ENCODE assay signal across 7 mouse cellular contexts in the genomic region with DNA sequence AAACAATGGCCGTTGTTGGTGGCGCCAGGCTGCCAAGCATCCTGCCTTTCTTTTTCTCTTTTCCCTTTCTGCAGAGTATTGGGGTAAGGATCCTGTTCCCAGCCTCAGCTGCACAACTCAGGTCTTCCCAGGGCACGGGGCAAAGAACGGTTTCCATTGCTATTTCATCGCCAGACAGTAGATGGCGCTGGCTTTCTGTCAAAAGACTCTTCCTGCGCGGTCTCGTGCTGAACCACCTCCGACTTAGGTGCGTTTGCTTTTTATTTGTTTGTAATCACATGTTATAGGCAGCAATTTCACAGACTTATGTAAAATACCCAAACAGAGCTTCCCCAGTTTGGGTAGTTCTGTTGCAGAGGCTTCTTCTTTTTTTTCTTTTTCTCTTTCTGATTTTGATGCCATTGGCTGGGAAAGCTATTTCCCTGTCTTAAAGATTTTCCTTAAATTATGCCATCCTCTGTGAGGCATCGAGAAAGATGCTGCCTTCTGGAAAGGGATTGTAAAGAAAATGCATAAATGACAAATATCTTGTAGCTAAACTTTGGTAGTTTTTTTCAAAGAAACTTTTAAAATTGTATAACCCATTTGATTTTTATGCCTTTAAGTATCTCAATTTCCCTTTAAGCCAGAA.
A peak's percentile ranks its signal among the peaks of the same experiment; 100 is the strongest.
DNase-seq lines count a peak whose midpoint lies in the region; ATAC-seq and TF ChIP-seq lines count a peak whose summit lies in the region.

No protein-coding gene starts in this region.

- H3K27ac ChIP-seq in cerebellum, adult 2 months (ENCODE audit: insufficient read depth, low read length), result no peak overlapping the region
- H3K27ac ChIP-seq in hindbrain, embryonic 13.5 days, result no peak overlapping the region

- ATAC-seq in frontal cortex, adult (ENCODE audit: low TSS enrichment), result peak; percentile 92
- peak; percentile 73 for ATAC-seq in hindbrain, embryonic 13.5 days (ENCODE audit: low FRiP score)

- peak; percentile 96 for TF ChIP-seq CTCF in cerebellum, adult 2 months (IDR thresholded peaks at IDR 0.05; ENCODE audit: borderline replicate concordance, insufficient read depth, low read depth, low read length)

- H3K36me3 ChIP-seq in hindbrain, embryonic 13.5 days, result no peaks in the 10 kb centered on the region

- no peaks in the 10 kb centered on the region for H3K4me1 ChIP-seq in cerebellum, adult 2 months (ENCODE audit: control insufficient read depth, insufficient read depth, low read length)
- peaks cover 9% of the 10 kb centered on the region; the same call in 1 of the 2 replicates for H3K4me1 ChIP-seq in hindbrain, embryonic 13.5 days (replicated peaks)

- H3K27me3 ChIP-seq in cerebellum, adult 2 months (ENCODE audit: control insufficient read depth, insufficient read depth, low read length), result no peaks in the 10 kb centered on the region
- H3K27me3 ChIP-seq in hindbrain, embryonic 13.5 days, result no peaks in the 10 kb centered on the region

- H3K4me3 ChIP-seq in cerebellum, adult 2 months (replicated peaks; ENCODE audit: insufficient read depth, low read depth, low read length), result no peak overlapping the region
- H3K4me3 ChIP-seq in hindbrain, embryonic 13.5 days, result 0 out of 2 replicates have a peak overlapping the region, but pooled peaks have one; percentile 14

- DNase-seq in T-cell, adult 2 months (ENCODE audit: low spot score), result peak; percentile 10
- DNase-seq in cerebellum, adult 2 months, result peak; percentile 61 to 72
- DNase-seq in layer of hippocampus, postnatal 25 days (ENCODE audit: extremely low spot score in 1 of 2, low spot score in 1 of 2), result peak; percentile 42 to 70
- DNase-seq in lung, postnatal 25 days (ENCODE audit: low spot score), result peak; percentile 41
- DNase-seq in right cerebral cortex, postnatal 10 days (ENCODE audit: low spot score in 2 of 2), result peak; percentile 71 to 81

- TF ChIP-seq POLR2A in cerebellum, adult 2 months (IDR thresholded peaks at IDR 0.05; ENCODE audit: borderline replicate concordance, insufficient read depth, low read length), result no peak

- no peak overlapping the region; the same call in 1 of the 2 replicates for H3K9ac ChIP-seq in hindbrain, embryonic 13.5 days

- H3K9me3 ChIP-seq in hindbrain, embryonic 13.5 days, result no peaks in the 10 kb centered on the region

- peak overlapping the region; percentile 41 for H3K4me2 ChIP-seq in hindbrain, embryonic 13.5 days

- 1% methylated on average over 12 of the region's 12 CpGs for WGBS in cerebellum, adult 2 months
- 1% methylated on average over 12 of the region's 12 CpGs for WGBS in hindbrain, embryonic 13.5 days

Comparison
In these comparisons a context has a peak if more than half of its experiments do, and no peak if none do; other contexts are left out.
1. DNase-seq: peak in every context shown above with its lines; median percentile 76 in right cerebral cortex, postnatal 10 days; 66 in cerebellum, adult 2 months; 56 in layer of hippocampus, postnatal 25 days; 41 in lung, postnatal 25 days; 10 in T-cell, adult 2 months.